Mouse (Mus musculus): Measurements from ENCODE around the gene Tfeb. TPM values are rescaled to one million over a fixed set of nuclear protein-coding genes. Genes with fewer than 3 reads are reported as not detected.
A peak's percentile ranks its signal among the peaks of the same experiment; 100 is the strongest.

The Tfeb gene
- polyA plus RNA-seq, 1 experiment from 2014 or later, result 17.8 TPM

- ATAC-seq, result no peak
- Histone ChIP-seq H3K36me3 (ENCODE audit: insufficient read depth, low read length) (no peaks in the 10 kb centered on the region), H3K9ac (replicated peaks; ENCODE audit: low read depth) (no peak overlapping the region), H3K27ac (ENCODE audit: low read length) (no peak overlapping the region), H3K4me2 (replicated peaks; ENCODE audit: low read depth, low read length) (no peak overlapping the region), H3K27me3 (replicated peaks; ENCODE audit: insufficient read depth, low read length) (no peaks in the 10 kb centered on the region), H3K9me3 (ENCODE audit: low read length) (no peaks in the 10 kb centered on the region), H3K4me1 (ENCODE audit: insufficient read depth, low read depth, low read length) (no peaks in the 10 kb centered on the region), H3K4me3 (ENCODE audit: low read depth, low read length) (no peak overlapping the region)
- TF ChIP-seq CTCF (IDR thresholded peaks at IDR 0.05) (no peak), EP300 (IDR thresholded peaks at IDR 0.05) (no peak)
- no peak for DNase-seq (ENCODE audit: low spot score)
- 51% methylated on average over 8 of the region's 8 CpGs for whole genome bisulfite sequencing
These were observed 50.8 kb downstream of the Tfeb start for GRCm38 (mm10) chr17:47787632-47788031.

GRCm38 (mm10) chr17:47788306-47788705 lies 51.5 kb downstream of the Tfeb start:
- H3K4me1 ChIP-seq (ENCODE audit: insufficient read depth, low read depth, low read length), result no peaks in the 10 kb centered on the region
- no peak for ATAC-seq
- no peak overlapping the region for H3K9ac ChIP-seq (replicated peaks; ENCODE audit: low read depth)
- H3K27me3 ChIP-seq (replicated peaks; ENCODE audit: insufficient read depth, low read length), result no peaks in the 10 kb centered on the region
- no peaks in the 10 kb centered on the region for H3K36me3 ChIP-seq (ENCODE audit: insufficient read depth, low read length)
- DNase-seq (ENCODE audit: low spot score), result no peak
- H3K27ac ChIP-seq (ENCODE audit: low read length), result no peak overlapping the region
- H3K4me2 ChIP-seq (replicated peaks; ENCODE audit: low read depth, low read length), result no peak overlapping the region
- no peaks in the 10 kb centered on the region for H3K9me3 ChIP-seq (ENCODE audit: low read length)
- 23% methylated on average over 4 of the region's 4 CpGs for WGBS
- TF ChIP-seq EP300 (IDR thresholded peaks at IDR 0.05), result no peak
- no peak for TF ChIP-seq CTCF (IDR thresholded peaks at IDR 0.05)
- H3K4me3 ChIP-seq (ENCODE audit: low read depth, low read length), result no peak overlapping the region

GRCm38 (mm10) chr17:47788996-47789395 lies 52.2 kb downstream of the Tfeb start:
- H3K4me1 ChIP-seq (ENCODE audit: insufficient read depth, low read depth, low read length), result no peaks in the 10 kb centered on the region
- WGBS, result 81% methylated on average over 6 of the region's 6 CpGs
- H3K27me3 ChIP-seq (replicated peaks; ENCODE audit: insufficient read depth, low read length), result no peaks in the 10 kb centered on the region
- H3K9ac ChIP-seq (replicated peaks; ENCODE audit: low read depth), result no peak overlapping the region
- no peaks in the 10 kb centered on the region for H3K36me3 ChIP-seq (ENCODE audit: insufficient read depth, low read length)
- ATAC-seq, result no peak
- H3K27ac ChIP-seq (ENCODE audit: low read length), result no peak overlapping the region
- TF ChIP-seq CTCF (IDR thresholded peaks at IDR 0.05) (no peak), EP300 (IDR thresholded peaks at IDR 0.05) (no peak)
- no peak for DNase-seq (ENCODE audit: low spot score)
- H3K4me3 ChIP-seq (ENCODE audit: low read depth, low read length), result no peak overlapping the region
- H3K4me2 ChIP-seq (replicated peaks; ENCODE audit: low read depth, low read length), result no peak overlapping the region
- H3K9me3 ChIP-seq (ENCODE audit: low read length), result no peaks in the 10 kb centered on the region

DNA sequence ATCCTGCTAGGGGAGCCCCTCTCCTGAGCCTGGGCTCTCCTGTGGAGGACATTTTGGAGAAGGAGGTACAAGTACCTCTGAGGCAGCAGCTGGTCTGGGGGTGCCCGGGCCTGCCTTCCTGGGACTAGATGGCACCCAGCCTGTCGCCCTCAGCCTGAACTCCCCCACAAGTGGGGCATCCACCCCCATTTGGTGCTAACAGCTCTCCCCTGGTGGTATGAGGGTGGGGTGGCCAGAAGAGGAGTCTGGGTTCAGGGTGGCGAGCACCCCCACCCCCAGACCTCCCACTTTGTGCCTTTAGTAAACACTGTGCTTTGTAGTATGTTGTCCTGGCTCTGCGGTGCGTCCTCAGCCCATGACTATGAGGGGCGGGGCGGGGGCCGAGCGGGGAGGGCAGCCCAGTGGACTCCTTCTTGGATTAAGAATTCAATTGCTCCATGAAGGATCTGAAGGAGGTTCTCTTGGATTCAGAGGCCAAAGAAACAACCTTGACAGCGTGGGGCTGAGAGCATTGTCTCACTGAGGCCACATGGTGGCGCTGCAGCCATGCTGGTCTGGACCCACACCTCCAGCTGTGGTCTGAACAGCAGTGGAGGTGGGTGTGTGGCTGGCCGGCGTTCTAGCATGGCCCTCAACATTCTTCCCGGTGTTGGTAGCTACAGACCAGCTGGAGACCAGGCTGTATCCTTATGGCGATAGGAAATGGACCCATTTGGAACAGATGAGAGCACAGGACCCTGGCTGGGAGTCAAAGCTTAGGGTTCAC lies 55.5 kb downstream of the Tfeb start:
- Histone ChIP-seq H3K9me3 (ENCODE audit: low read length) (no peaks in the 10 kb centered on the region), H3K4me2 (replicated peaks; ENCODE audit: low read depth, low read length) (no peak overlapping the region), H3K4me1 (ENCODE audit: insufficient read depth, low read depth, low read length) (no peaks in the 10 kb centered on the region), H3K27me3 (replicated peaks; ENCODE audit: insufficient read depth, low read length) (no peaks in the 10 kb centered on the region), H3K27ac (ENCODE audit: low read length) (no peak overlapping the region), H3K9ac (replicated peaks; ENCODE audit: low read depth) (no peak overlapping the region), H3K4me3 (ENCODE audit: low read depth, low read length) (no peak overlapping the region), H3K36me3 (ENCODE audit: insufficient read depth, low read length) (no peaks in the 10 kb centered on the region)
- DNase-seq (ENCODE audit: low spot score), result peak; percentile 90
- TF ChIP-seq EP300 (IDR thresholded peaks at IDR 0.05) (no peak), CTCF (IDR thresholded peaks at IDR 0.05) (peak; percentile 98)
- 10% methylated on average over 13 of the region's 15 CpGs for WGBS
- ATAC-seq, result peak; percentile 80

DNA sequence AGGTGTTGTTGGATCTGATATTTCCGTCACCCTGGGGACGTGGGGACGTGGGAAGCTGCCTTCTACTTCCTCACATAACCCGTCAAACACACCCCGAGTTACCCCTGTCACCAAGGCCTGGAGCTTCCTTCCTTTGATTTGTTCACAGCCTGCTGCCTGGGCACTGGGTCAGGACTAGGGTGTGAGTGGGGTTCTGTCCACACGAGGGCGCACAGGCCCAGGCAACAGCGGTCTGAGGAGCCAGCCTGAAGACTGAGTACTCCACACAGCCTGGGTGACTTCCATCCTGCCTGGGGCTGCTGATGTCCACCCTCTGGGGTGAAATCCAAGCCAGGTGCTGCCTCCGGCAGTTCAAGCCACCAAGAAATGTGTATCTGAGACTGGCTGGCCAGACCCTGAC lies 56.5 kb downstream of the Tfeb start:
- H3K9ac ChIP-seq (replicated peaks; ENCODE audit: low read depth), result no peak overlapping the region
- 0 out of 2 replicates have a peak overlapping the region, but pooled peaks have one; percentile 7 for H3K27ac ChIP-seq (ENCODE audit: low read length)
- no peaks in the 10 kb centered on the region for H3K9me3 ChIP-seq (ENCODE audit: low read length)
- ATAC-seq, result peak; percentile 75
- H3K36me3 ChIP-seq (ENCODE audit: insufficient read depth, low read length), result no peaks in the 10 kb centered on the region
- 6% methylated on average over 9 of the region's 9 CpGs for WGBS
- H3K4me1 ChIP-seq (ENCODE audit: insufficient read depth, low read depth, low read length), result no peaks in the 10 kb centered on the region
- TF ChIP-seq CTCF (IDR thresholded peaks at IDR 0.05) (peak; percentile 99), EP300 (IDR thresholded peaks at IDR 0.05) (no peak)
- DNase-seq (ENCODE audit: low spot score), result peak; percentile 91
- H3K4me2 ChIP-seq (replicated peaks; ENCODE audit: low read depth, low read length), result no peak overlapping the region
- H3K27me3 ChIP-seq (replicated peaks; ENCODE audit: insufficient read depth, low read length), result no peaks in the 10 kb centered on the region
- H3K4me3 ChIP-seq (ENCODE audit: low read depth, low read length), result no peak overlapping the region

DNA sequence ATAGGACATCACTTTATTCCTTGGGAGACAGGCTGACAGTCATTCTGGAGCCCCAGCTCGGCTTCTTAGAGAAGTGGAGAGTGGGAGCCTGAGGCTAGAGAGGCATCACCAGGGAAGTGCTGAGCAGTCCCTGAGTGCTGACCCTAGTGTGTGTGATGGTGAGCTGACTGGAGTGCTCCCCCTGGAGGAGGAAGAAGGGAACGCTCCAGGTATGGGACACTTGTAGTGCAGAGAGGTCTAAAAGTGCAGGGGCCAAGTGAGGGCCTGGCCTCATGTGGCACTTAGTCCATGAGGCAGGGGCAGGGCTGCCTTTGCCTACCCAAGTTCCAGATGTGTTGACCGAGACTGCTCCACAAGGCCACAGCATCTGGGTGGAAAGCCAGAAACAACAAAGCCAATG lies 58.6 kb downstream of the Tfeb start:
- DNase-seq (ENCODE audit: low spot score), result peak; percentile 58

More for the DNA sequence above, 58.6 kb downstream of the Tfeb start:
- TF ChIP-seq EP300 (IDR thresholded peaks at IDR 0.05) (no peak), CTCF (IDR thresholded peaks at IDR 0.05) (peak; percentile 81)
- Histone ChIP-seq H3K4me2 (replicated peaks; ENCODE audit: low read depth, low read length) (no peak overlapping the region), H3K27me3 (replicated peaks; ENCODE audit: insufficient read depth, low read length) (no peaks in the 10 kb centered on the region), H3K9me3 (ENCODE audit: low read length) (no peaks in the 10 kb centered on the region), H3K9ac (replicated peaks; ENCODE audit: low read depth) (no peak overlapping the region), H3K4me3 (ENCODE audit: low read depth, low read length) (no peak overlapping the region), H3K27ac (ENCODE audit: low read length) (no peak overlapping the region), H3K36me3 (ENCODE audit: insufficient read depth, low read length) (no peaks in the 10 kb centered on the region), H3K4me1 (ENCODE audit: insufficient read depth, low read depth, low read length) (no peaks in the 10 kb centered on the region)
- 55% methylated on average over 3 of the region's 3 CpGs for WGBS
- 0 out of 2 replicates have a peak, but pooled peaks have one; percentile 17 for ATAC-seq

All from lung, postnatal 0 days (tissue).